Mouse (Mus musculus) layer of hippocampus, postnatal 10 days (tissue): Measurements from ENCODE around the gene Esp23. TPM values are rescaled to one million over a fixed set of nuclear protein-coding genes. Genes with fewer than 3 reads are reported as not detected.
"Not testable (repeated sequence)": the region's sequence is repeated elsewhere in the genome, so short reads cannot be mapped to it uniquely, and the experiment has no call there.

Experiments
- DNase-seq, 2 experiments: peaks; one replicate each; pipeline ENCODE4 v3.0.0; 2021; ENCODE audit warnings: low spot score in 2 of 2
- long read RNA-seq: library from polyadenylated mRNA; stranded (forward); transcript quantifications from one replicate; pipeline ENCODE4 v2.0.0, GENCODE M21; 2023
- total RNA-seq, 2 experiments: library from RNA; stranded (reverse); gene quantifications; 2 replicates each; pipeline ENCODE4 v1.2.3; 2021

The Esp23 gene
- total RNA-seq, result not detected
- long read RNA-seq, result 0 reads

GRCm38 (mm10) chr17:39076937-39077336, at the start of gene Esp23:
Esp23 (minus strand) TSS chr17:39077037.
- no peak for DNase-seq

GRCm38 (mm10) chr17:39107126-39107525, 30.3 kb upstream of the Esp23 start:
- not testable (repeated sequence) for DNase-seq

GRCm38 (mm10) chr17:39095034-39095433, 18.2 kb upstream of the Esp23 start, which contains the start of gene Esp22:
Esp22 (plus strand) TSS chr17:39095334.
- DNase-seq, result no peak

GRCm38 (mm10) chr17:39063641-39064040, 13.2 kb downstream of the Esp23 start:
- no peak for DNase-seq

GRCm38 (mm10) chr17:39043241-39043640, 33.6 kb downstream of the Esp23 start, which contains the start of gene Gm21903:
Gm21903 (minus strand) TSS chr17:39043341.
- no peak for DNase-seq

- not testable (repeated sequence) for DNase-seq
These were observed 40.4 kb downstream of the Esp23 start, which contains the start of gene Esp24 for GRCm38 (mm10) chr17:39036395-39036794. Esp24 (plus strand) TSS chr17:39036695.

Other genes with a start within 250 kb of the Esp23 start
- gene Esp24, start 40.3 kb downstream of the Esp23 start, total RNA-seq, result not detected
- not detected for gene Gm21903, start 33.7 kb downstream of the Esp23 start, total RNA-seq
- not detected for gene Esp22, start 18.3 kb upstream of the Esp23 start, total RNA-seq